Mouse (Mus musculus) heart, adult 2 months (tissue): Measurements from ENCODE around the gene Cap1. TPM values are rescaled to one million over a fixed set of nuclear protein-coding genes. Genes with fewer than 3 reads are reported as not detected.
A peak's percentile ranks its signal among the peaks of the same experiment; 100 is the strongest.

Experiments used
- DNase-seq, 2 experiments: peaks; one replicate each; pipeline ENCODE4 v3.0.0; 2021
- H3K27ac ChIP-seq: fragments of 200-600 bp; 2 replicates; pipeline ENCODE4 v1.8.1; 2022
- H3K27me3 ChIP-seq: fragments of 200-500 bp; 2 replicates; pipeline ENCODE4 v1.6.1; 2012; ENCODE audit warnings: mild to moderate bottlenecking, low read length, inconsistent platforms, mixed read lengths; ENCODE audit not compliant: control insufficient read depth, insufficient read depth
- H3K36me3 ChIP-seq: fragments of 200-500 bp; 2 replicates; pipeline ENCODE4 v1.6.1; 2012; ENCODE audit warnings: low read length, inconsistent platforms; ENCODE audit not compliant: control insufficient read depth, insufficient read depth
- H3K4me1 ChIP-seq: fragments of 200-500 bp; 2 replicates; pipeline ENCODE4 v1.6.1; 2011; ENCODE audit warnings: low read length; ENCODE audit not compliant: control insufficient read depth, insufficient read depth
- H3K4me3 ChIP-seq: fragments of 200-600 bp; 2 replicates; pipeline ENCODE4 v1.8.1; 2022
- H3K79me2 ChIP-seq: fragments of 200-500 bp; replicated peaks from 2 replicates; pipeline ENCODE4 v1.6.1; 2012; ENCODE audit warnings: mild to moderate bottlenecking, inconsistent platforms, low read length, moderate library complexity, mixed read lengths; ENCODE audit not compliant: control insufficient read depth, insufficient read depth
- H3K9ac ChIP-seq: fragments of 200-500 bp; 2 replicates; pipeline ENCODE4 v1.6.1; 2012; ENCODE audit warnings: low read depth, mild to moderate bottlenecking, control low read depth, inconsistent platforms, low read length, mixed read lengths
- CTCF ChIP-seq: fragments of 200-600 bp; IDR thresholded peaks from 2 replicates; pipeline ENCODE4 v1.8.1; 2022; ENCODE audit warnings: antibody characterized with exemption, mild to moderate bottlenecking, moderate library complexity
- EP300 ChIP-seq: fragments of 200-500 bp; IDR thresholded peaks from 2 replicates; pipeline ENCODE4 v1.6.1; 2011; ENCODE audit warnings: low read depth, low read length, control low read depth; ENCODE audit not compliant: insufficient read depth
- POLR2A ChIP-seq: fragments of 200-500 bp; IDR thresholded peaks from 2 replicates; pipeline ENCODE4 v1.6.1; 2011; ENCODE audit warnings: mild to moderate bottlenecking, low read depth, low read length, control low read depth; ENCODE audit not compliant: insufficient read depth
- WGBS: fragments of 180-500 bp; shearing (Covaris S2); methylation state at CpG from one replicate; pipeline ENCODE4 v1.1.7; 2018; 5-methylcytosine and 5-hydroxymethylcytosine counted together
- intact Hi-C: fragments of 180-260 bp; cut with DNase I; formaldehyde crosslinking; loops from one replicate; pipeline ENCODE4 v1.15.1; 2025
- polyA plus RNA-seq: library from polyadenylated mRNA; depleted of rRNA; stranded (reverse); fragments of >200 nt; gene quantifications from 2 replicates; pipeline ENCODE4 v1.2.3, GENCODE M21; 2012
- total RNA-seq, 2 experiments: library from RNA; stranded (reverse); gene quantifications; 2 replicates each; pipeline ENCODE4 v1.2.3; 2021

The Cap1 gene
- total and polyA plus RNA-seq, 3 experiments: 38.3 to 53.4 (median 48.4) TPM

DNA sequence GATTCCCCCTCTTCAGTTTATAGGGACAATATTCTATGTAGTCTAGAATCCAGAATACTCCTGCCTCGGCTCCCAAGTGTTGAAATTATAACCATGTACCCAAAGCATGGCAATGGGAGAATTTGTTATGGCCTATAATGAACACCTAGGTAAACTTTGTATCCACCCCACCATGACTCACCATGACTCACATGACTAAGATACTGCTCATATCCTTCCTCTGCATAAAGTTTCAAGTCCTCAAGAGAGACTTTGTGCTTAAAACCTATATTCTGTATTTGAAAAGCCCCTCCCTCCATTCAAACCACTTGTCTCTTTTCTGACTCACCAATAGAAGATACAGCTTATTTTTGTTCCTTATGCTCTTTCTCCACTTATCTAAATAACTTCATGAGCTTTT lies 17.8 kb downstream of the Cap1 start:
- no peak for DNase-seq
- no peak for TF ChIP-seq CTCF
- TF ChIP-seq EP300: no peak
- no peak for TF ChIP-seq POLR2A
- peaks cover 18% of the 10 kb centered on the region for H3K36me3 ChIP-seq
- no peak overlapping the region for H3K4me3 ChIP-seq
- H3K79me2 ChIP-seq: no peaks in the 10 kb centered on the region
- no peak overlapping the region for H3K9ac ChIP-seq
- intact Hi-C loops: no loop called here
- H3K27me3 ChIP-seq: no peaks in the 10 kb centered on the region
- H3K4me1 ChIP-seq: peaks cover 6% of the 10 kb centered on the region
- H3K27ac ChIP-seq: no peak overlapping the region
- WGBS: 93% methylated on average over 1 of the region's 1 CpGs

- Histone ChIP-seq H3K79me2 (no peaks in the 10 kb centered on the region), H3K27ac (no peak overlapping the region), H3K4me3 (no peak overlapping the region), H3K27me3 (no peaks in the 10 kb centered on the region), H3K36me3 (peaks cover 24% of the 10 kb centered on the region), H3K9ac (no peak overlapping the region), H3K4me1 (no peaks in the 10 kb centered on the region)
- intact Hi-C loops: no loop called here
- TF ChIP-seq POLR2A (no peak), EP300 (no peak), CTCF (no peak)
- WGBS: 83% methylated on average over 4 of the region's 4 CpGs
- no peak for DNase-seq
Observed at GRCm38 (mm10) chr4:122861836-122862235, 24.0 kb downstream of the Cap1 start.

- no peak overlapping the region for H3K9ac ChIP-seq
- intact Hi-C loops: loop anchor here (5.0 kb wide), 1 partner anchor 52 kb away; no protein-coding TSS in a partner anchor
- peaks cover 16% of the 10 kb centered on the region for H3K36me3 ChIP-seq
- no peak for DNase-seq
- no peaks in the 10 kb centered on the region for H3K4me1 ChIP-seq
- no peak overlapping the region for H3K27ac ChIP-seq
- H3K79me2 ChIP-seq: no peaks in the 10 kb centered on the region
- TF ChIP-seq POLR2A (no peak), EP300 (no peak), CTCF (no peak)
- H3K27me3 ChIP-seq: no peaks in the 10 kb centered on the region
- H3K4me3 ChIP-seq: no peak overlapping the region
- 42% methylated on average over 6 of the region's 6 CpGs for WGBS
Observed at GRCm38 (mm10) chr4:122859096-122859674, 26.7 kb downstream of the Cap1 start.

DNA sequence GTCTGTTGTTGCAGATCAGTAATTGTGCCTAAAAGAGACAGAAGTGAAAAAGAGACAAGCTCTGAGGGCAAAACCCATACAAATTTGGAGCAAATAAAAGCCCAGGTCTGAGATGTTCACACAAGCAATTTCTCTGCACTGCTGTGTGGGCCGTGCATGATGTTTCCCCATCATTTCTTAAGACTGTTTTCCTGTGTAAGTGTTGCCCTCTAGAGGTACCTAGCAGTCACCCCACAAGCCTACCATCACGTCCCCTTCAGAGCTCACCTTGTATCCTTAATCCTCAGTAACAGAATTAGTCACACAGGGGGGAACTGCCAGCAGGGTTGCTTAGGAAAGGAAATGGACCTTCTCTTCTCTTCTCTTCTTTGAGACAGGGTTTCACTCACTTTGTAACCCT lies 27.9 kb downstream of the Cap1 start:
- intact Hi-C loops: loop anchor here (5.0 kb wide), 1 partner anchor 51 kb away; no protein-coding TSS in a partner anchor
- Histone ChIP-seq H3K27me3 (no peaks in the 10 kb centered on the region), H3K4me1 (no peaks in the 10 kb centered on the region), H3K27ac (no peak overlapping the region), H3K9ac (no peak overlapping the region), H3K79me2 (no peaks in the 10 kb centered on the region), H3K4me3 (no peak overlapping the region), H3K36me3 (peaks cover 12% of the 10 kb centered on the region)
- DNase-seq: no peak
- WGBS: 56% methylated on average over 2 of the region's 2 CpGs
- TF ChIP-seq POLR2A (no peak), CTCF (peak; percentile 48)

DNA sequence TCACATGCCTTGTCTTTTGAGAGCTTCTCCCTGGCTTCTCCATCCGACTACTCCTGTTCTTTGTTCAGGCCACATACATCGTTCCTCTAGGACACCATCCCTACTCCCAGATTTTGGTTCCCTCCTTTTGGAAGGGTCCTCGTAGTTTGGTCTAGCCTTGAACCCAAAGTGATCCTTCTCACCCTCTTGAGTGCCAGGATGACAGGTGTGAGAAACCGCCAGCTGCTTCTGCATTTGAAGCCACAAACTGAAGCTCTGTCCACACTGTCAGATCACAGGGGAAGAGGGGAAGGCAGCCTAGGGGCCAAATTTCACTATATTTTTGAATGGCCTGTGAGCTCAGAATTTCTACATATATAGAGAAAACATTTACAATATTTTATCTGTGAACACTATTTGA lies 31.1 kb downstream of the Cap1 start:
- Histone ChIP-seq H3K27ac (no peak overlapping the region), H3K4me1 (no peaks in the 10 kb centered on the region), H3K79me2 (no peaks in the 10 kb centered on the region), H3K36me3 (peaks cover 10% of the 10 kb centered on the region), H3K27me3 (no peaks in the 10 kb centered on the region), H3K9ac (no peak overlapping the region), H3K4me3 (no peak overlapping the region)
- intact Hi-C loops: loop anchor here (5.0 kb wide), 1 partner anchor 47 kb away; no protein-coding TSS in a partner anchor
- 89% methylated on average over 4 of the region's 4 CpGs for WGBS
- no peak for TF ChIP-seq EP300
- no peak for TF ChIP-seq POLR2A
- TF ChIP-seq CTCF: no peak
- no peak for DNase-seq

DNA sequence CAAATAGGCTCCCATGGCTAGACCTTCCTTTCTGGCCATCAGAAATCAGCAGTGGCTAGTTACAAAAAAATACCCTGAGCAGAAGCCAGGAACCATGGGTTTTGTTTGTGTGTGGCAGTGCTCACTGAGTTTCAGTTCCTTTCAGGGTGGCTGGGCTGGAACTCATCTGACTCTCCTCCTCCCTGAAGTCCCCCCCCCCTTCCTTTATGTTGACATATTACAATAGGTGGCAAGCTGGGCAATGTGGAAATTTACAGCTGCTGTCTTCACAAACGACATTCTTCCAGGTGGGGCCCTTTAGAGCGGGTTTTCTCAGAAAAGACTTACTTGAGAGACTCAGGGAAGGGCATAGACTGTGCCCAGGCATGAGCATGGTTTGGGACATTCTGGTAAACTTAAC lies 32.2 kb downstream of the Cap1 start:
- H3K36me3 ChIP-seq: peaks cover 10% of the 10 kb centered on the region
- H3K4me3 ChIP-seq: no peak overlapping the region
- no peak overlapping the region for H3K27ac ChIP-seq
- intact Hi-C loops: no loop called here
- WGBS: 66% methylated on average over 2 of the region's 2 CpGs
- TF ChIP-seq POLR2A (no peak), CTCF (no peak), EP300 (no peak)
- H3K79me2 ChIP-seq: no peaks in the 10 kb centered on the region
- no peak overlapping the region for H3K9ac ChIP-seq
- H3K27me3 ChIP-seq: no peaks in the 10 kb centered on the region
- no peaks in the 10 kb centered on the region for H3K4me1 ChIP-seq
- peak in 1 of 2 experiments; percentile 24 for DNase-seq
